Mouse (Mus musculus) small intestine, adult 2 months (tissue): Measurements from ENCODE around the gene Unc5a. TPM values are rescaled to one million over a fixed set of nuclear protein-coding genes. Genes with fewer than 3 reads are reported as not detected.

Experiments used
- H3K27ac ChIP-seq: fragments of 200-500 bp; 2 replicates; pipeline ENCODE4 v1.5.1; 2012; ENCODE audit warnings: low read depth, low read length, control low read depth, inconsistent platforms; ENCODE audit not compliant: insufficient read depth
- H3K27me3 ChIP-seq: fragments of 200-500 bp; 2 replicates; pipeline ENCODE4 v1.6.1; 2012; ENCODE audit warnings: mild to moderate bottlenecking, moderate library complexity, low read length, inconsistent platforms; ENCODE audit not compliant: control insufficient read depth, insufficient read depth
- H3K36me3 ChIP-seq: fragments of 200-500 bp; 2 replicates; pipeline ENCODE4 v1.6.1; 2012; ENCODE audit warnings: mild to moderate bottlenecking, low read length, control low read depth, inconsistent platforms; ENCODE audit not compliant: control insufficient read depth, insufficient read depth
- H3K4me1 ChIP-seq: fragments of 200-500 bp; 2 replicates; pipeline ENCODE4 v1.6.1; 2012; ENCODE audit warnings: low read length, inconsistent platforms, mixed read lengths; ENCODE audit not compliant: control insufficient read depth, insufficient read depth, insufficient read length
- H3K4me3 ChIP-seq: fragments of 200-500 bp; 2 replicates; pipeline ENCODE4 v1.5.1; 2012; ENCODE audit warnings: low read depth, mild to moderate bottlenecking, control low read depth, inconsistent platforms, low read length, moderate library complexity
- CTCF ChIP-seq: fragments of 200-500 bp; IDR thresholded peaks from 2 replicates; pipeline ENCODE4 v1.5.1; 2012; ENCODE audit warnings: low read depth, mild to moderate bottlenecking, control low read depth, inconsistent platforms, low read length, moderate library complexity, mixed read lengths; ENCODE audit not compliant: insufficient replicate concordance, insufficient read length; ENCODE audit errors: extremely low read depth
- POLR2A ChIP-seq: fragments of 200-500 bp; IDR thresholded peaks from 2 replicates; pipeline ENCODE4 v1.6.1; 2012; ENCODE audit warnings: low read depth, mild to moderate bottlenecking, control low read depth, inconsistent platforms, low read length, moderate library complexity
- WGBS: fragments of 180-500 bp; shearing (Covaris S2); methylation state at CpG from one replicate; pipeline ENCODE4 v1.1.7; 2018; 5-methylcytosine and 5-hydroxymethylcytosine counted together
- polyA plus RNA-seq: library from polyadenylated mRNA; depleted of rRNA; stranded (reverse); fragments of >200 nt; gene quantifications from 2 replicates; pipeline ENCODE4 v1.2.3, GENCODE M21; 2012

Gene Unc5a
- polyA plus RNA-seq, 1 experiment = 4.4 TPM

- Histone ChIP-seq H3K27ac (no peak overlapping the region), H3K4me1 (no peaks in the 10 kb centered on the region), H3K4me3 (no peak overlapping the region), H3K27me3 (no peaks in the 10 kb centered on the region), H3K36me3 (no peaks in the 10 kb centered on the region)
- TF ChIP-seq POLR2A (no peak), CTCF (no peak)
- WGBS = 63% methylated on average over 5 of the region's 5 CpGs
Measured at GRCm38 (mm10) chr13:54968636-54969035, 19.4 kb downstream of the Unc5a start.

GRCm38 (mm10) chr13:54969513-54969912, 20.3 kb downstream of the Unc5a start:
- Histone ChIP-seq H3K4me1 (no peaks in the 10 kb centered on the region), H3K27me3 (no peaks in the 10 kb centered on the region), H3K36me3 (no peaks in the 10 kb centered on the region), H3K27ac (no peak overlapping the region), H3K4me3 (no peak overlapping the region)
- no peak for TF ChIP-seq CTCF
- no peak for TF ChIP-seq POLR2A
- WGBS = 60% methylated on average over 9 of the region's 9 CpGs

GRCm38 (mm10) chr13:54970521-54971247, 21.5 kb downstream of the Unc5a start:
- TF ChIP-seq CTCF (no peak), POLR2A (no peak)
- H3K36me3 ChIP-seq = no peaks in the 10 kb centered on the region
- no peaks in the 10 kb centered on the region for H3K27me3 ChIP-seq
- H3K4me3 ChIP-seq = no peak overlapping the region
- H3K4me1 ChIP-seq = no peaks in the 10 kb centered on the region
- WGBS = 31% methylated on average over 14 of the region's 14 CpGs
- no peak overlapping the region for H3K27ac ChIP-seq

- Histone ChIP-seq H3K27ac (no peak overlapping the region), H3K4me3 (no peak overlapping the region), H3K4me1 (no peaks in the 10 kb centered on the region), H3K36me3 (no peaks in the 10 kb centered on the region), H3K27me3 (no peaks in the 10 kb centered on the region)
- TF ChIP-seq CTCF (no peak), POLR2A (no peak)
- WGBS = 46% methylated on average over 3 of the region's 3 CpGs
Measured at GRCm38 (mm10) chr13:54975546-54975945, 26.3 kb downstream of the Unc5a start.

GRCm38 (mm10) chr13:54978804-54979203, 29.6 kb downstream of the Unc5a start:
- Histone ChIP-seq H3K4me1 (no peaks in the 10 kb centered on the region), H3K27me3 (no peaks in the 10 kb centered on the region), H3K27ac (no peak overlapping the region), H3K36me3 (no peaks in the 10 kb centered on the region), H3K4me3 (no peak overlapping the region)
- 61% methylated on average over 8 of the region's 8 CpGs for WGBS
- no peak for TF ChIP-seq CTCF
- TF ChIP-seq POLR2A = no peak

- TF ChIP-seq CTCF (no peak), POLR2A (no peak)
- 70% methylated on average over 12 of the region's 12 CpGs for WGBS
Measured at GRCm38 (mm10) chr13:54980957-54981356, 31.7 kb downstream of the Unc5a start.

GRCm38 (mm10) chr13:54983001-54983400, 33.8 kb downstream of the Unc5a start:
- WGBS = 66% methylated on average over 8 of the region's 8 CpGs
- no peaks in the 10 kb centered on the region for H3K36me3 ChIP-seq
- no peak for TF ChIP-seq CTCF
- TF ChIP-seq POLR2A = no peak

More at GRCm38 (mm10) chr13:54980957-54981356, 31.7 kb downstream of the Unc5a start:
- no peaks in the 10 kb centered on the region for H3K36me3 ChIP-seq
- H3K27me3 ChIP-seq = no peaks in the 10 kb centered on the region
- no peaks in the 10 kb centered on the region for H3K4me1 ChIP-seq
- H3K4me3 ChIP-seq = no peak overlapping the region
- no peak overlapping the region for H3K27ac ChIP-seq

More at GRCm38 (mm10) chr13:54983001-54983400, 33.8 kb downstream of the Unc5a start:
- Histone ChIP-seq H3K27ac (no peak overlapping the region), H3K4me3 (no peak overlapping the region), H3K4me1 (no peaks in the 10 kb centered on the region), H3K27me3 (no peaks in the 10 kb centered on the region)
